Mouse (Mus musculus): ENCODE measurements around the gene Olfr1283. TPM values are rescaled to one million over a fixed set of nuclear protein-coding genes. Genes with fewer than 3 reads are reported as not detected.

Gene Olfr1283
- polyA plus RNA-seq (2012), result not detected in 2 replicates

GRCm38 (mm10) chr2:111366490-111366889 lies at the start of gene Olfr1283:
Gene Olfr1283 (plus strand): TSS chr2:111366790.

GRCm38 (mm10) chr2:111326220-111326619 lies 40.4 kb upstream of the Olfr1283 start, which contains the start of gene Olfr1281:
Gene Olfr1281 (plus strand): TSS chr2:111326520.

GRCm38 (mm10) chr2:111335976-111336375 lies 30.6 kb upstream of the Olfr1283 start, which contains the start of gene Olfr1282:
Gene Olfr1282 (minus strand): TSS chr2:111336076.

GRCm38 (mm10) chr2:111375222-111375621 lies 8.6 kb downstream of the Olfr1283 start, which contains the start of gene Olfr1284:
Gene Olfr1284 (plus strand): TSS chr2:111375522.

Other genes with a start within 250 kb of the Olfr1283 start
- not detected in 2 replicates for gene Gm15130, start 213.9 kb upstream of the Olfr1283 start, polyA plus RNA-seq (2012)
- gene 4930430A15Rik, start 137.2 kb upstream of the Olfr1283 start, polyA plus RNA-seq (2012), result not detected in 2 replicates
- gene Olfr1275, start 131.5 kb upstream of the Olfr1283 start, polyA plus RNA-seq (2012), result not detected in 2 replicates
- gene Olfr1276, start 112.3 kb upstream of the Olfr1283 start, polyA plus RNA-seq (2012), result not detected in 2 replicates
- gene Olfr1277, start 92.7 kb upstream of the Olfr1283 start, polyA plus RNA-seq (2012), result not detected in 2 replicates
- not detected in 2 replicates for gene Olfr1278, start 76.7 kb upstream of the Olfr1283 start, polyA plus RNA-seq (2012)
- gene Olfr1279, start 66.2 kb upstream of the Olfr1283 start, polyA plus RNA-seq (2012), result not detected in 2 replicates
- not detected in 2 replicates for gene Olfr1280, start 52.8 kb upstream of the Olfr1283 start, polyA plus RNA-seq (2012)
- gene Olfr1281, start 40.3 kb upstream of the Olfr1283 start, polyA plus RNA-seq (2012), result not detected in 2 replicates
- gene Olfr1282, start 30.7 kb upstream of the Olfr1283 start, polyA plus RNA-seq (2012), result not detected in 2 replicates
- gene Olfr1284, start 8.7 kb downstream of the Olfr1283 start, polyA plus RNA-seq (2012), result not detected in 2 replicates
- gene Olfr1286, start 56.3 kb downstream of the Olfr1283 start, polyA plus RNA-seq (2012), result not detected in 2 replicates
- gene Olfr1287, start 82.4 kb downstream of the Olfr1283 start, polyA plus RNA-seq (2012), result not detected in 2 replicates
- not detected in 2 replicates for gene Olfr1288, start 107.3 kb downstream of the Olfr1283 start, polyA plus RNA-seq (2012)
- gene Olfr1289, start 114.0 kb downstream of the Olfr1283 start, polyA plus RNA-seq (2012), result not detected in 2 replicates
- gene Olfr1290, start 127.0 kb downstream of the Olfr1283 start, polyA plus RNA-seq (2012), result not detected in 2 replicates
- not detected in 2 replicates for gene Olfr1291-ps1, start 130.4 kb downstream of the Olfr1283 start, polyA plus RNA-seq (2012)
- gene Olfr1293-ps, start 158.4 kb downstream of the Olfr1283 start, polyA plus RNA-seq (2012), result not detected in 2 replicates
- not detected in 2 replicates for gene Olfr1294, start 173.5 kb downstream of the Olfr1283 start, polyA plus RNA-seq (2012)
- not detected in 2 replicates for gene Olfr1295, start 202.9 kb downstream of the Olfr1283 start, polyA plus RNA-seq (2012)